Mouse (Mus musculus) G1E (cell line): ENCODE results near the gene Olfr1410.

Experiments used
- CTCF ChIP-seq: IDR thresholded peaks from 2 replicates; pipeline ENCODE4 v1.5.1; 2012; ENCODE audit warnings: low read depth, low read length, inconsistent platforms, mixed read lengths
- GATA1 ChIP-seq: IDR thresholded peaks from 2 replicates; pipeline ENCODE4 v1.6.1; 2012; ENCODE audit warnings: borderline replicate concordance, low read length, inconsistent platforms, mixed read lengths
- TAL1 ChIP-seq: conservative IDR thresholded peaks from 2 replicates; pipeline ENCODE4 v1.6.1; 2012; ENCODE audit warnings: low read depth, low read length, inconsistent platforms, mixed read lengths

DNA sequence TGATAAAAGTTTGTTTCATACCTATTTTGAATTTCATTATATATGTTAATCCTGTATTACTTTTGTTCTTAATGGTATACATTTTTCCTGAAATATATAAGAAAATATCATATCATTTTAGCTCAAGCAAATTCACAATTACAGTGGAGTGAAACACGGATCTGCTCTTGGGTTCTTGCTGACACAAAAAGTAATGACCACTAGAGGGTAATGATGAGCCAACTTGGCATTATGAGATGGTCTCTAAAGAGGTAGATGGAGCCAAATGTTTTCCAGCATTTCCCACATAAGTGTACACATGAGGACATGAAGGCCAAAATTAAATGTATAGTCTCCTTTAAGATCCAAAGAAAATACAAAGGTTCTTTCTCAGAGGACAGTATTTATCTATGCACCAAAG, 8.9 kb downstream of the Olfr1410 start:
- TF ChIP-seq CTCF, result no peak
- no peak for TF ChIP-seq TAL1
- TF ChIP-seq GATA1, result no peak
